Mouse (Mus musculus) adrenal gland, adult 8-10 months (tissue): ENCODE data around the gene Usp49. TPM values are rescaled to one million over a fixed set of nuclear protein-coding genes. Genes with fewer than 3 reads are reported as not detected.

ENCODE experiments used
- DNase-seq: peaks from one replicate; pipeline ENCODE4 v3.0.0; 2022
- total RNA-seq, 4 experiments: library from RNA; stranded (reverse); gene quantifications; 2 replicates each; pipeline ENCODE4 v1.2.4; 2022

Gene Usp49
- total RNA-seq, 4 experiments from 2014 or later = 4.1 to 11.1 (median 6.8) TPM

GRCm38 (mm10) chr17:47694503-47695336 is 64.2 kb downstream of the Usp49 start, which contains the start of gene Prickle4:
Gene Prickle4 (minus strand): TSS chr17:47694736.
- DNase-seq = peak; percentile 97

- no peak for DNase-seq
Measured at GRCm38 (mm10) chr17:47695337-47695710, 64.8 kb downstream of the Usp49 start.

GRCm38 (mm10) chr17:47698156-47698555 is 67.7 kb downstream of the Usp49 start:
- DNase-seq = no peak

DNA sequence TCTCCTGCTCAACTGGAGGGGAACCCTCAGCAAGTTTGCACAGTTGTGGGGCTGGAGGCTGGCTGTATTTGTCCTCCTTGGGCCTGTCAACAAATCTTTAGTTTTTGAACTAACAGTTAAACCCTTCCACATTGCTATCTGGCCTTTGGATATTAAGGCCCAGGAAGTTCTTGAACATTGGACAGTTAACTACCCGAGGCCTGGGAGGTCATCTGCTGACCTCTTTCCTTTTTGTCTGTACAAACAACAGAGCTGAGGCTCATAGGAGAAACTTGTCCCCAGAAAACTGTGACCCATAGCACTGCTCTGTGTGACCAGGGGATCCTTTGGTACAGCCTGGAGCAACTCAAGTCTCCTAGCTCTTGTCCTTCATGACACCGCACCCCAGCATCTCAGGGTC is 68.6 kb downstream of the Usp49 start:
- no peak for DNase-seq

DNA sequence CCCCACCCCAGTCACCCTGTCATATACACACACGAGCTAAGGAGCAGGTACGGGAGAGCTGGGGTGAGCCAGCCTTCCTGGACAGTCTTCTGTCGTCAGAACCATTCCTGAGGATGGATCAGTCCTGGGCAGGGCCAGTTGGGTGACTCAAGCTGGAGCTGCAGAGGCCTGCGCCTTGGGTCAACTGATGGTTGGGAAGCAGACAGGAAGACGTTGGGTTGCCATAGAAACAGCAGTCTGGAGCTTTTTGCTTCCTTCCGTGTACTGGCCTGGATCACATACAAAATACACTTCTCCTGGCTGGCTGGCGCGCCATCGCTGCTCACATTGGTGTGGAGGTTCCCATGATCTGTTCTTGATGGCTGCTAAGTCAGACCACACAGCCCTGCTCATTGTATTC is 71.3 kb downstream of the Usp49 start:
- DNase-seq = no peak

DNA sequence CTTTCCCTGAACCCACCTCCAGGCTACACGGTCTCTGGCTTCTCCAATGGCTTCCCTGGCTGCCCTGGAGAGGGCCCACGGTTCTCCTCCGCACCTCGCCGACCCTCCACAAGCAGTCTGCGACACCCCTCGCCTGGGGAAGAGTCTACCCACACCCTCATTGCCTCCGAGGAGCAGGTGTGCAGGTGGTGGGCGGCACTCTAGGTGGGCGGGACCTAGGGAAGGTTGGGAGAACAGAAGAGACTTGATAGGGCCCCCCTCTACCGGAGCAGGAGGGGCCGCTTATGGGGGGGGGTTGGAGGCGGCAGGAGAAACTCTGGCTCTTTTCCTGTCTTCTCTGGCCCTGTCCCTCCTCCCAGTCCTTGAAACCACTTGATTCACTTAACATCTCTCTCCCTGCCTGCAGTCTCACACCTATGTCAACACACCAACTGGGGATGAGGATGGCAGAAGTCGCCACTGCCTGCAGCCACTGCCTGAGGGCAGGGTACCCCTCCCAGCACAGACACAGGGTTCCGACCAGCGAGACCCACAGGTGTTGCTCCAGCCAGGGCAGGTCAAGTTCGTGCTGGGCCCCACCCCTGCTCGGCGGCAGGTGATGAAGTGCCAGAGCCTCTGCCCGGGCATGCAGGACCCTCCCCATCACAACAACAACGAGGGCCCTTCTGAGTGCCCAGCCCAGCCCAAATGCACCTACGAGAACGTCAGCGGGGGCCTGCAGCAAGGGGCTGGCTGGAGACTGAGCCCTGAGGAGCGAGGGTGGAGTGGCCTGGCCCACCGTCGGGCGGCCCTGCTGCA is 72.3 kb downstream of the Usp49 start:
- DNase-seq = no peak

GRCm38 (mm10) chr17:47703556-47703955 is 73.1 kb downstream of the Usp49 start:
- no peak for DNase-seq

GRCm38 (mm10) chr17:47704692-47705091 is 74.2 kb downstream of the Usp49 start:
- DNase-seq = no peak

DNA sequence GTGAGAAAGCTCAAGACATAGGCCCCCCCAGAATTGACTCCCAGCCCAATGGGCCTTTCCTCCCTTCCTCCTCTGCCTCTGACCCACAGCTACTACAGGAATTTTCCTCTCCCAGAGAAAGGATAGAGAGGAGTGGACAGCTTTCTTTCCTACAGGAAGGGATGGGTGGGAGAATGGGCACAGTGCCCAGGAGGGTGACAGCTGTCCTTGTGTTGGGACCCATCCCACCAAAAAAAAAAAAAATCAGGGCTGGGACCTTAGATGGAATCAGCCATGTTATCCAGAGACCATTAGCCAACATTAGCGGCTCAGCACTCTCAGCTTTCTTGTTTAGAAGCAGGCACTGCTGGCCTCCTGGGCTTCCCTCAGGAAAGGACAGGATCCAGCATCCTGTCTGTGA is 75.7 kb downstream of the Usp49 start:
- DNase-seq = no peak

DNA sequence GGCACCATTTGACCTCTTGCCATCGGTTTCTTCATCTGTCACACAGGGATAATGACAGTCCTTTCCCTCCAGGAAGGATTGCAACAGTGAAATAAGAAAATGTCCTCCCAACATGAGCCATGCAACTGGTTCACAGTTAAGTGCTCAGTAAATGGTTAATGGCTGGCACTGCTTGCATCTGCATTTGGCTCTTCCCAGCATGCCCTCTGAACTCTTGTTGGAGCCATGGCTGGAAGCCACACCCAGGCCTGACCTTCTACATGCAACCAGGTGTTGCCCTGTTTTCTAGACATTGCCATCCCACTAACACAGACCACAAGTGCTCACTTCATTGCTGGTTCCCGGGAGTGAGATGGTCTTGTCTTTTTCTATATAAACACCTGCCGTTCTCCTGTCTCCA is 77.5 kb downstream of the Usp49 start:
- DNase-seq = no peak

DNA sequence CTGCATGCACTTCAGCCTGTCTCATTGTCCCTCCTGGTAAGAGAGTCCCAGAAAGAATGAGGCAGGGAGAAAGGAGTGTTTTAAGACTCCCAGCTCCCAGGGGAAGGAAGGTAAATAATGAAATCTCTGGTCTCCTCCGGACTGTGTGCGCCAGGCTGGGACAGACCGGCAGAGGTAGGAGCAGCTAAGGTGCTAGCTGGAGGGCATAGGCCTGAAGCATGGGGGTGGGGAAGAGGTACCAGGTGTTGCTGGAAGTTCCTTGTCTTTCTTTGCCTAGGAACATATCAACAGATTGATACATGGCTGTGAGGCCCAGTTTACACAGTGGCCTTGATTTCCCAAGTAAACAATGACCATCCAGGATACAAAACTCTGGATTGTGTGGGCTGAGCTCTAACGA is 78.5 kb downstream of the Usp49 start:
- no peak for DNase-seq

DNA sequence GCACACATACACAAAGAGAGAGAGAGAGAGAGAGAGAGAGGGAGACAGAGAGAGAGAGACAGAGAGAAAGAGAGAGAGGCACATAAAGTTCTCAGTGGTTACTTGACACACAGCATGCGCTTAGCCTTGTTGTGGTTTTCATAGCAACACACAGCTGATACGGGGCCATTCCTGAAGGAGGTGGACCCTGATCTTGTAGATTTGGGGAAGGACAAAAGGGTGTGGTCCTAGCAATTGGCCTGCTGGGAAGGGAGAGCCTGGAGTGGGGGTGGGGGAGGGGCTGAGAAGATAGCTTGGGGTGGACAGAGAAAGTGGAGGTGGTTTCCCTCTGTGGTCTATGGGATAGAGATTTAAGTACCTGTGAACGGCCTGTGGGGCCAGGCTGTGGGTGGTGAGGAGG is 79.5 kb downstream of the Usp49 start:
- no peak for DNase-seq

- DNase-seq = no peak
Measured at GRCm38 (mm10) chr17:47711883-47712282, 81.4 kb downstream of the Usp49 start.

- no peak for DNase-seq
Measured at GRCm38 (mm10) chr17:47712889-47713571, 82.5 kb downstream of the Usp49 start.

- no peak for DNase-seq
Measured at GRCm38 (mm10) chr17:47715037-47715436, 84.5 kb downstream of the Usp49 start.

GRCm38 (mm10) chr17:47721183-47721582 is 90.7 kb downstream of the Usp49 start:
- no peak for DNase-seq

GRCm38 (mm10) chr17:47726566-47726965 is 96.1 kb downstream of the Usp49 start, which contains the start of gene Pgc:
Gene Pgc (plus strand): TSS chr17:47726842.
- no peak for DNase-seq

DNA sequence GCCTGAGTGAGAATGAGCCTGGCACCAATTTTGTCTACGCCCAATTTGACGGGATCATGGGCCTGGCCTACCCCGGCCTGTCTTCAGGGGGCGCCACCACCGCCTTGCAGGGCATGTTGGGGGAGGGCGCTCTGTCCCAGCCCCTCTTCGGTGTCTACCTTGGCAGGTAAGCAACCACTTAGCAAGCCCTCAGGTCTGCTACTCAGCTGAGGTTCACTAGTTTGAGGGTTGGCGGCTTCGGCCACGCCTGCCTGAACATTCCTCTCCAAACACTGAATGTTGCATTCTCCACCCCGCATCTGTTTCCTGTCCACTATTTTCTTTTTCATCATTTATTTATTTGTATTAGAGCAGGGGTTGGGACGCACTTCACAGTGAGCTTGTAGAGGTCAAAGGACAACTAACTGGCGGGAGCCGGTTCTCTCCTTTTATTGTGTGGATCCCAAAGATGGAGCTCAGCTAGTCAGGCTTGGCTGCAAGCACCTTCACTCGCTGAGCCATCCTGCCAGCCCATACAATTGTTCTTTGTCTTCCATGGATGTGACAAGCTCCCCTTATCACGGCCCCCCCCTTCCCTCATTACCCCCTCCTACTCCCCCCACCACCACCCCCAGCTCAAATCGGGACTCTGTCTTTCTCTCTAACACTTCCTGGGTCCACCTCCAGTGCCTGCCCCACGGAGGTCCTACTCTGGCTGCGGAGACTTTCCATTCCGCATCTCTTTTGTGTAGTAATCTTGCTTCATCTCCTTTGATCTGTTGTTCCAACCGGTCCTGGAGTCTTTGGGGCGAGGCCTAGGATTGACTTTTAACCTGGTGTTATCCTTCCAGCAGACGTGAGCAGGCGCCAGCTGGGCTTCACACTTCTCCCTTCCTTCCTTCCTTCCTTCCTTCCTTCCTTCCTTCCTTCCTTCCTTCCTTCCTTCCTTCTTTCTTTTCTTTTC is 100.4 kb downstream of the Usp49 start:
- no peak for DNase-seq

DNA sequence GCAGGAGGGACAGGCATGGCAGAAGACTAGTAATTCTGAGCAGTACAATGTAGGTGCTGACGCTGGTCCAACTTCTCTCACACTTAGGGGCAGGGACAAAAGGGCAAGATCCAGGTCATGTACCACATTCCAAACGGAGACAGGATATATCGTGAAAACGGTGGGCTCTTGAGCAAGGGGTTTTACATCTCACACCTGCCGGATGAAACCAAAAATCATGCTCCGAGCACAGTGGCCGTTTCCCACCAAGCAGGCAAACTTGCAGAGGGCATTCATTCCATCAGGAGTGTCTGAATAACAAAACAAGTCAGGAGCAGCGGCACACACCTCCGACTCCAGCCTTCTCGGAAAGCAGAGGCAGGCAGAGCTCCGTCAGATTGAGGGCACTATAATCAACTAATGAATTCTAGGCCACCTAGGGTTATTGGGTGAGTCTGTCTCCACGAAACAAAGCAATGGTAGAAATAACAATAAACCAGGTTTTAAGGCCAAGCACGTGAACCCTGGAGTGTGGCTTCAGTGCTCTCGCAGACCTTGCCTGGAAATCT is 105.1 kb downstream of the Usp49 start:
- no peak for DNase-seq
